Mouse (Mus musculus) heart, postnatal 0 days (tissue): ENCODE data around the gene Pbx4. TPM values are rescaled to one million over a fixed set of nuclear protein-coding genes. Genes with fewer than 3 reads are reported as not detected.

Source experiments
- ATAC-seq: fragments of 200-750 bp; cut with Nextera tagmentation; 2 replicates; pipeline ENCODE4 v1.8.0; 2017; ENCODE audit warnings: low read depth, moderate number of reproducible peaks, moderate library complexity; ENCODE audit not compliant: insufficient read depth
- DNase-seq: peaks from one replicate; pipeline ENCODE4 v3.0.0-alpha.2; 2016; ENCODE audit warnings: low spot score
- H3K27ac ChIP-seq: fragments of 300-500 bp; sonication (generic); 2 replicates; pipeline ENCODE4 v1.5.1; 2014; ENCODE audit warnings: low read depth, mild to moderate bottlenecking
- H3K27me3 ChIP-seq: fragments of 300-500 bp; sonication (generic); 2 replicates; pipeline ENCODE4 v1.6.1; 2014; ENCODE audit warnings: low read length, mixed read lengths; ENCODE audit not compliant: control insufficient read depth, insufficient read depth
- H3K36me3 ChIP-seq: fragments of 300-500 bp; sonication (generic); replicated peaks from 2 replicates; pipeline ENCODE4 v1.6.1; 2014; ENCODE audit warnings: low read length, mixed read lengths; ENCODE audit not compliant: control insufficient read depth, insufficient read depth
- H3K4me1 ChIP-seq: fragments of 300-500 bp; sonication (generic); 2 replicates; pipeline ENCODE4 v1.6.1; 2014; ENCODE audit warnings: antibody characterized with exemption; ENCODE audit not compliant: control insufficient read depth, insufficient read depth
- H3K4me2 ChIP-seq: fragments of 300-500 bp; sonication (generic); 2 replicates; pipeline ENCODE4 v1.6.1; 2014; ENCODE audit warnings: low read depth, mild to moderate bottlenecking, low read length, moderate library complexity
- H3K4me3 ChIP-seq: fragments of 300-500 bp; sonication (generic); 2 replicates; pipeline ENCODE4 v1.5.1; 2014; ENCODE audit warnings: low read depth, low read length
- H3K9ac ChIP-seq: fragments of 300-500 bp; sonication (generic); replicated peaks from 2 replicates; pipeline ENCODE4 v1.6.1; 2014; ENCODE audit warnings: low read depth, low read length, mixed read lengths
- H3K9me3 ChIP-seq: fragments of 300-500 bp; sonication (generic); replicated peaks from 2 replicates; pipeline ENCODE4 v1.6.1; 2016; ENCODE audit warnings: low read length; ENCODE audit not compliant: control insufficient read depth
- CTCF ChIP-seq: IDR thresholded peaks from 2 replicates; pipeline ENCODE4 v1.5.1; 2016; ENCODE audit warnings: antibody characterized with exemption, control low read depth, low read depth
- EP300 ChIP-seq: IDR thresholded peaks from 2 replicates; pipeline ENCODE4 v1.6.1; 2016; ENCODE audit warnings: antibody characterized with exemption, low read depth
- WGBS: fragments of 180-500 bp; shearing (Covaris S2); extraction: QIAGEN DNeasy Blood & Tissue Kit; methylation state at CpG from one replicate; pipeline ENCODE4 v1.1.7; 2014; 5-methylcytosine and 5-hydroxymethylcytosine counted together
- polyA plus RNA-seq: library from polyadenylated mRNA; unstranded; fragments of >200 nt; fragmentation: Nextera tagmentation; extraction: Ambion mirVana; gene quantifications from 2 replicates; pipeline ENCODE4 v1.2.1, GENCODE M21; 2015
- total RNA-seq: library from RNA; depleted of rRNA; stranded (reverse); fragments of >200 nt; gene quantifications from 2 replicates; pipeline ENCODE4 v1.2.3, GENCODE M21; 2014; ENCODE audit warnings: low replicate concordance

The Pbx4 gene
- total and polyA plus RNA-seq, 2 experiments from 2014 or later, result 1.9 TPM; not detected in 1

DNA sequence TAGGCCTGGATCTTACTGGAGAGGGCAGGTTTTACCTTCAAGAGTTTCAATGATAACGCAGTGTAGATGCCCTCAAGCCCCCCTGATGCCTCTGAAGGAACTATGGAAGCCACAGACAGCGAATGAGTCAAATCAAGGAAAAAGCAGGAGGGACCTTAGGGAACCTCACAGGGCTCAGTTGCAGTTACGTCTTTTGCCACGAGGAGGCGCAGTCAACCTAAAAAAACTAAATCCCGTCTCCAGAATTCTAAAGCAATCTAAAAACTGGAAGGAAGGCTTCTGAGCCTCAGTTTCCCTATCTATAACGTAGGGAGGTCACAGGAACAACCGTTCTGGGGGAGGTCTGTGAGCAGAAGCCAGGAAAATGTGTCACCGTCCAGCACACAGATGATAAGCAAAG lies 41.9 kb downstream of the Pbx4 start:
- Histone ChIP-seq H3K27ac (no peak overlapping the region), H3K4me3 (no peak overlapping the region), H3K4me2 (no peak overlapping the region), H3K27me3 (peaks cover 2% of the 10 kb centered on the region; the same call in 1 of the 2 replicates), H3K9ac (no peak overlapping the region), H3K36me3 (no peaks in the 10 kb centered on the region), H3K4me1 (0 out of 2 replicates have a peak, but pooled peaks cover 3% of the 10 kb centered on the region), H3K9me3 (no peaks in the 10 kb centered on the region)
- WGBS, result 8% methylated on average over 9 of the region's 9 CpGs
- TF ChIP-seq EP300, result no peak
- TF ChIP-seq CTCF, result peak; percentile 73
- ATAC-seq, result no peak
- peak; percentile 35 for DNase-seq

DNA sequence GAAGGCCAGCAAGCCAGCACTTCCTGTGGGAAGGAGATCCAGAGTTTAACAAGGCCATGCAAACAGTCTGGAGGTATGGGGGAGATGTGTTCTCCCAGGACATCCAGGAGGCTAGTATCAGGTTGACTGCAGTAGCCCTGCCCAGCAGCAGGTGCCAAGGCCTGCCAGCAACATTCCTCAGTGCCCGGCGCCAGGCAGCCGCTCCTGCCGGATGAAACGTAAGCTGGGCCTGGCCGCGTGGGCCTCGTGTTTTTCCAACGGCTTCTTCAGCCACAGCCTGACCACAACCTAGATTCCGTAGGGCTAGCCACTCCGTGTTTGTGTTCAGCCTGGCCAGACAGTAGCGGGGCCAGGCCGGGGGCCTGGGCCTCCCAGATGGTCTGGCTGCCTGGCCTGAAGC lies 42.4 kb downstream of the Pbx4 start:
- Histone ChIP-seq H3K27ac (no peak overlapping the region), H3K4me1 (0 out of 2 replicates have a peak, but pooled peaks cover 3% of the 10 kb centered on the region), H3K4me3 (no peak overlapping the region), H3K9me3 (no peaks in the 10 kb centered on the region), H3K36me3 (no peaks in the 10 kb centered on the region), H3K4me2 (no peak overlapping the region), H3K9ac (no peak overlapping the region), H3K27me3 (peaks cover 7% of the 10 kb centered on the region)
- ATAC-seq, result no peak
- TF ChIP-seq EP300, result no peak
- TF ChIP-seq CTCF, result no peak
- DNase-seq, result no peak
- WGBS, result 77% methylated on average over 13 of the region's 13 CpGs

DNA sequence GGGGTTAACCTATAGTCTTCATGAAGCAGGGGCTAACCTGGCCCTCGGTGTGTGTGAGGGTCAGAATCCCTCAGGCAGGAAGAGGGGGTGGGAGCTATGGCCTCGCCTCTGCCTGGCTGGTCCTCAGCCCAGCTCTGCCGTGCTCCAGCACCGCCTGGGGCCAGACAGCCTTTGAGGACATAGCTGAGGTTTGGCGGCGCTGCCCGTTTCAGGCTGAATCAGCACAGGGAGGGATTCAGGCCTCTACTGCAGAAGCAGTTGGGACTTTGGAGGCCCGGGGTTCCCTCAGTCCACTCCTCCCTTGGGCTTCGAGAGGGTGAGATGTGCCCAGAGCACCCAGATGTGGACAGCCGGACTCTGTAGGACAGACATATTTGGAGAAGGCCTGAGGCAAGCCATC lies 43.8 kb downstream of the Pbx4 start:
- TF ChIP-seq EP300 (no peak), CTCF (no peak)
- Histone ChIP-seq H3K27ac (no peak overlapping the region), H3K4me2 (no peak overlapping the region), H3K4me3 (no peak overlapping the region), H3K9ac (no peak overlapping the region), H3K9me3 (no peaks in the 10 kb centered on the region), H3K4me1 (0 out of 2 replicates have a peak, but pooled peaks cover 3% of the 10 kb centered on the region), H3K27me3 (peaks cover 22% of the 10 kb centered on the region), H3K36me3 (no peaks in the 10 kb centered on the region)
- ATAC-seq (no peak), DNase-seq (no peak)
- 45% methylated on average over 10 of the region's 10 CpGs for WGBS

DNA sequence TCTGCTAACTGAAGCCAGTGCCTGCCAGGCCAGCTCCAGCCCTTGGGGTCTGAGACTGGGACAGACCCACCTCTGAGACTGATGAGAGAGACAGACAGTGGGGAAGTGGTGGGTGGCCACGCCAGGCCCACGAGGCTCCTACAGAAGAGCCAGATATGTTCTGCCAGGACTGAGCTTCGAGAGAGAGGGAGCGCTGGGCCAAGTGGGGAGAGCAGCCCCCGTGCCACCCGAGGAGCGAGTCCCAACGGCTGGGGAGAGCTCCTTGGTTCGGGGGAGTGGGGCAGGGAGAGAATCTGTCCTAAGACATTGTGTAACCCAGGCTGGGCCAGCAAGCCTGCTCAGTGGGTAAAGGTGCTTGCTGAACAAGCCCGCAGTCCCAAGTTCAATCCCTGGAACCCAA lies 44.7 kb downstream of the Pbx4 start:
- 0 out of 2 replicates have a peak, but pooled peaks cover 8% of the 10 kb centered on the region for H3K4me1 ChIP-seq
- H3K27ac ChIP-seq, result no peak overlapping the region
- peaks cover 30% of the 10 kb centered on the region for H3K27me3 ChIP-seq
- ATAC-seq (no peak), DNase-seq (no peak)
- no peak overlapping the region for H3K4me3 ChIP-seq
- H3K9ac ChIP-seq, result no peak overlapping the region
- H3K36me3 ChIP-seq, result no peaks in the 10 kb centered on the region
- no peaks in the 10 kb centered on the region for H3K9me3 ChIP-seq
- WGBS, result 77% methylated on average over 10 of the region's 10 CpGs
- no peak for TF ChIP-seq EP300
- no peak for TF ChIP-seq CTCF
- no peak overlapping the region for H3K4me2 ChIP-seq

DNA sequence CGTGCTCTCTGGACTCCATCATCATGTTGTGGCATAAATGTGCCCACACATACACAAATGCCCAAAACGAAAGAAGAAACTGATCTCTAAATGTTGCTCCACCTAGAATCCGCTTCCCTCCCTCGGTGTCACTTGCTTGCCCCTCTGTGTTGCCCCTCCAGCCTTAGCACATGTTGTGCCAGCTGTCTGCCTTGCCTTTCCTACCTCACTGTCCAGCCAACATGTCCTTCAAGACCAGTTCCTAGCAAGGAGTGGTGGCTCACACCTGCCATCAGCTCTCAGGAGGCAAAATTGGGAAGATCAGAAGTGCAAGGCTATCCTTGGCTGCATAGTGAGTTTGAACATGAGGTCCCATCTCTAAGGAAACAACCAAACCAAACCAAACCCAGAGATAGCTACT lies 45.1 kb downstream of the Pbx4 start:
- WGBS, result 80% methylated on average over 4 of the region's 4 CpGs

DNA sequence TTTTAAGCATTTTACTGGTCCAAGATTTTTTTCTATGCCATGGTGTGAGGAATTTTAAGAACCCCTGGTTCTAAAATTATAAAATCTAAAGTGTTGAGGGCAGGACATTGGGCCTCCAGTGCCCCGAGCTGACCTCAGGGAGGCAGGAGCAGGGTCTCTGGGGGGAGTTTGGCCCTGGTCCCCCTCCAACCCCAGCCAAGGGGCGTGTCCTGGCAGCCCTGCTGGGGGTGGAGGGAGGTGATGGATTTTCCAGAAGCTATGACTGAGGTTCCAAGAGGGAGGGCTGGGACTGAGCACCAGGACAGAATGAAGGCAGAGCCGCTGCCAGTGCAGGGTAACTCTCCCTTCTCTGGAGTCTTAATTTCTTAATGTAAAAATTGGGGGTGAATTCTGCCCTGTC lies 45.7 kb downstream of the Pbx4 start:
- ATAC-seq, result no peak
- H3K27me3 ChIP-seq, result peaks cover 40% of the 10 kb centered on the region

More for the DNA sequence above, 45.1 kb downstream of the Pbx4 start:
- TF ChIP-seq CTCF, result no peak
- no peak for TF ChIP-seq EP300
- no peak overlapping the region for H3K4me3 ChIP-seq
- 0 out of 2 replicates have a peak, but pooled peaks cover 8% of the 10 kb centered on the region for H3K4me1 ChIP-seq
- DNase-seq, result no peak
- H3K4me2 ChIP-seq, result no peak overlapping the region
- no peaks in the 10 kb centered on the region for H3K36me3 ChIP-seq
- H3K9ac ChIP-seq, result no peak overlapping the region
- H3K27me3 ChIP-seq, result peaks cover 34% of the 10 kb centered on the region
- H3K27ac ChIP-seq, result no peak overlapping the region
- no peak for ATAC-seq
- H3K9me3 ChIP-seq, result no peaks in the 10 kb centered on the region

More for the DNA sequence above, 45.7 kb downstream of the Pbx4 start:
- Histone ChIP-seq H3K36me3 (no peaks in the 10 kb centered on the region), H3K9me3 (no peaks in the 10 kb centered on the region), H3K4me3 (no peak overlapping the region), H3K27ac (no peak overlapping the region), H3K4me2 (no peak overlapping the region), H3K4me1 (0 out of 2 replicates have a peak, but pooled peaks cover 8% of the 10 kb centered on the region), H3K9ac (no peak overlapping the region)
- WGBS, result 60% methylated on average over 3 of the region's 3 CpGs
- no peak for TF ChIP-seq CTCF
- TF ChIP-seq EP300, result no peak
- no peak for DNase-seq
